Mouse (Mus musculus): ENCODE results near the gene 1700029P11Rik.

Gene 1700029P11Rik

DNA sequence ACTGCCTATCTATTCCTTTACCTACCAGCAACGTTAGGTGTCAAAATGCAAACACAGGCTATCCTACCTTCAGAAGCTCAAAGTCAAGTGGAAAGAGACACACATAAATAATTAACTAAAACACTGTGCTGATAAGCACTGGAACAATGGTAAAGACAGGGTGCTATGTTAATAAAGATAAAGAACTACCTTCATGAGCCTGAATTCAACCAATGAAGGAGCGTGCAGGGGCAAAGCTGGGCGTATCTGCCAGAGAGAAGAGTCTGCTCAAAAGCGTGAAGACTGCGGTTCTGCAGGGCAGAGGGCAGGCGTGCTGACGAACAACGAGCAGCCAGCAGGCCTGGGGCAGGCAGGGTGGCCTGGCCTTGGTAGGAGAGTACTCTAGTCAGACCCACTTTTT, 23.9 kb downstream of the 1700029P11Rik start:
- in situ Hi-C loops (cut with MboI, MseI), result no loop called here

DNA sequence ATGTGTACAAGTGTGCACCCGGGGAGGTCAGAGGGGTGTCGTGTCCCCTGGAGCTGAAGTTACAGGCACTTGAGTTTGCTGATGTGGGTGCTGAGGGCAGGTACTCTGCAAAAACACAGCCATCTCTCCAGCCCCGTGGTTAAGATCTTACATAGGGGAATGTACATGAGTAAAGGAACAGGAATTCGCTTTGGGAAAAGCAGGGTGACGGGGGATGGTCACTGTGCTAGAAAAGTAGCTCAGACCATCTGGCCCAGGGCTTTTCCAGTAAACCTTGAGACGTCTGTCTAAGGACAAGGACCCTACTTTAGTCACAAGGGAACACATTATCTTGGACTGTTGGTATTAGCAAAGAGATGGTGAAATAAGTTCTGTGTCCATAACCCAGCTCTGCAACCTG, 31.6 kb downstream of the 1700029P11Rik start:
- in situ Hi-C loops (cut with MboI, MseI), result no loop called here

DNA sequence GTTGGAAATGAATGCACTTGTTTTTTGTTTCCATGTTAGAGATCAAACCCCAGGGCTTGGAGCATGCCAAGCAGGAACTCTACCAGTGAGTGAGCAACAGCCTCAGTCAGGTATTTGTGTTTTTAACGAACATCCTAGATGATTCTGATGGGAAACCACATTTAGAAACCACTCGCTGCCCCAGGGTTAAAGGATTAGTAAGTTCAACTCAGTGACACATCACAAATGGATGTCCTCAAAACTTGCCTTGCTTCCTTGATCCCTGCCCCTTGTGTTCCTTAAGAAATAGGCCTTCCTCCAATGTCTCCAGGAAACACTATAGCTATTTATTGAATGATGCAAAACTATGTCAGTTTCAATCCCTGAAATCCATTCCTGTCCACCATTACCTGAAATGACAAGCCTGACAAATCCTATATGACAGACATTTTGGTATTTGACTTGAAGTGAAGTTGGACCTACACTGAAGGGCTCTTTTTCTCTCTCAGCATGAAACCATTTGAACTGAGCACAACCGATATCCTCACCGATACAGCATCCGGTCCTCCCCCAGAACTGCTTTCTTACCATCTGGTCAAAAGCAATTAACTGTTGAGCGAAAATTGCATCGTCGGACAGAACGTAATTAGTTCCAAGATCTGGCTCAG, 34.5 kb downstream of the 1700029P11Rik start:
- in situ Hi-C loops (cut with MboI, MseI), result no loop called here

DNA sequence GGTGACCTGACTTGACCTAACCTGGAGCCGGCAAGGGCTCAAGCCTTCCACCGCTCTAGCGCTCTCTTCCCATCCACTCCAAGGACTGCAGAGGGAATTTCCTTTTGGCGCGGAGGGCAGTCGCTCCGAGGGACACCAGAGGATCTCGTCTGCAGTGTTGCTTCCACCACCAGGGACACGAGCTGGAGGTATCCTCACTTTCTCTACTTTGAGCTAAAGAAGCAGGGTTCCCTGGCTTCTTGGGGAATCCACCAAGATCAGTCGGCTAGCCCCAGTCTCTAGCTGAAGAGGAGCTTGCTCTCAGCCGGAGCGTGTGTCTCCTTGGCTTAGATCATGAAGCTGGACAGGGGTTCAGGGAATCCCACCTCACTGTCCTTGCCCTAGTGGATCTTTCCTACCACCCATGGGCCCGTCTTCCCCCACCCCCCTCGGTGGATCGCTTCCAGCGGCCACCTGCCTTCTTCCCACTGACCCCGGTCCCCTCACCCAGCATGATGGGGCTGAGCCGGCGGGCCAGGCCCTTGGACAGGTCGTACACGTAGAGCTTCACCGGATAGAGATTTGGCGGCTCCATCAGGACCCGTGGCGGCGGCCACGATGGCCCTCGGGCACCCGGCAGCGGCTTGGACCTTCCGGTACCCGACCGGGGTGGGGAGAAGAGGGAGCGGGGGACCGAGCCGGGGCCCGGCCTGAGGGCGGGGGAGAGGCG, 35.2 kb downstream of the 1700029P11Rik start:
- in situ Hi-C loops (cut with MboI, MseI), result no loop called here

DNA sequence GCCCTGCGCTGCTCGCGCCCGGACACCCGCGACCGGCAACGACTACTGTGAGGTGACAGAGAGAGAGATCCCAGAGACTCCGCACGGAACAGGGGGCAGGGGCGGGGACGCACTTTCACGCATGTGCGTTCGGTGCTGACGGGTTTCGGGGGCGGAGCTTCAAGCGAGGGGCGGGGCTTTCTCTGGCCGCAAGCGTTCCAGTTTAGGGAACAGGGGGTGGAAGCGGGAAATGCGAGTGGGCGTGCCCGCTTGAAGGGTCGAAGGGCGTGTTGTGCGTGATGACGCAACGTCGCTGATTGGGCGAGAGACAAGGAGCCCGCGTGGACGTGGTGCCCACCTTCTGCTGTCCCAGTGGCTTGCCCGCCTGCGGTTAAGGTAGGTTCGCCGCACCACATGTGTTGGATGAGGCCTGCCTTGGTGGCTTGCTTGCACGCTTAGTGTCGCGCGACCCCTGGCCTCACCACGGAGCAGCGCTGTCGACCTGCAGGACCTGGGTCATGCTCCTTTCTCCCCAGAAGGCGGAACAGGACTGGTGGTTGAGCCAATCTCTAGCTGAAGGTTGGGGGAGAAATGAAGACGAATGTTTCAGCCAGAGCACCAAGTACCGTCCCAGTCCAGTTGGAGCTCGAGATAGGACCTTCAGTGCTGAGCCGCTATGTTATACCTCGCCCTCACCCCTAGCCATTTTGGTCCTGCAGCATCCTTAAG, 35.9 kb downstream of the 1700029P11Rik start:
- in situ Hi-C loops (cut with MboI, MseI), result no loop called here

DNA sequence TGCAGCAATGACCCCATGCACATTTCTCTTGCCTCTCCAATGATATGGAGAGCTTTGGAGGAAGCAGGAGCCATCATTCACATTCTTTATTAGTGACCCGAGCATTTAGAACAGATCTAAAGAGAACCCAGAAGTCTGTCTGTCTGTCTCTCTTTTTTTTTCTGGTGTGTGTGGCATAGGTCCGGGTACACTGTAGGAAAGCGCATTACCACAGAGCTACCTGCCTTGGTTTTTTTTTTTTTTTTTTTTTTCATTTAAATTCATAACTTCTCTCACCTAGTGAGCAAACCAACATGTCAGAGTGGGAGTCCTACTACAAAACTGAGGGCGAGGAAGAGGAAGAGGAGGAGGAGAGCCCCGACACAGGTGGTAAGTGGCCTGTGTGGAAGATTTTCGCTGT, 36.5 kb downstream of the 1700029P11Rik start:
- in situ Hi-C loops (cut with MboI, MseI), result no loop called here

DNA sequence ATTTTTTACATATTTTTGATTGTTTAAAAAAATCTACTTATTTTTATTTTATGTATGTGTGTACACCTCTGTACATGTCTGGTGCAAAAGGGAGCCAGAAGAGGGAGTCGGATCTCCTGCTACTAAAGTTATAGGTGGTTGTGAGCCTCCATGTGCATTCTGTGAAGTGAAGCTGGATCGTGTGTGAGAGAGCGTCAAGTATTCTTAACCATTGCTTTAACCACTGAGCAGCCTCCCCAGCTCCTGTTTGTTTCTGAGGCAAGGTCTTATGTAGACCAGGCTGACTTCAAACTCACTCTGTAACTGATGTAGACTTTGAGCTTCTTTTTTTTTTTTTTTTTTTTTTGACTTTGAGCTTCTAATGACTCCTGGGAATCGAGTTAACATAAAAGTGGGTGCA, 37.1 kb downstream of the 1700029P11Rik start:
- in situ Hi-C loops (cut with MboI, MseI), result no loop called here

DNA sequence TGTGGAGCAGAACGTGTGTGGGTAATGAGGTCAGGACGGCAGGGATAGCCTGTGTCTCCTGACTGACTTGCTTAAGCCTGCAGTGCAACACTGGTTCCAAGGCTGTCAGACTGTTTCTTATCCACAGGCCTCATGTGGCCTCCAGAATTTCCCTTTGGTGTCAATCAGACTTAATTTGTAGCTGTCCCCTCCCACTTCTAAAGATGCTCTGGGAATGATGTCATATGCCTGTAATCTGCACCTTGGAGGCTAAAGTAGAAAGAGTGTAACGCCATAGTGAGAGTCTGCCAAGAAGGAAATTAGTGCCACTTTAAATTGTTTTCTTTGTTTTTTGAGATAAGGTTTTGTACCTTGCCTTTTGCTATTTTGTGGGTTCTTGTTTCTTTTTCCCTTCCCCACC, 38.9 kb downstream of the 1700029P11Rik start:
- in situ Hi-C loops (cut with MboI, MseI), result no loop called here

DNA sequence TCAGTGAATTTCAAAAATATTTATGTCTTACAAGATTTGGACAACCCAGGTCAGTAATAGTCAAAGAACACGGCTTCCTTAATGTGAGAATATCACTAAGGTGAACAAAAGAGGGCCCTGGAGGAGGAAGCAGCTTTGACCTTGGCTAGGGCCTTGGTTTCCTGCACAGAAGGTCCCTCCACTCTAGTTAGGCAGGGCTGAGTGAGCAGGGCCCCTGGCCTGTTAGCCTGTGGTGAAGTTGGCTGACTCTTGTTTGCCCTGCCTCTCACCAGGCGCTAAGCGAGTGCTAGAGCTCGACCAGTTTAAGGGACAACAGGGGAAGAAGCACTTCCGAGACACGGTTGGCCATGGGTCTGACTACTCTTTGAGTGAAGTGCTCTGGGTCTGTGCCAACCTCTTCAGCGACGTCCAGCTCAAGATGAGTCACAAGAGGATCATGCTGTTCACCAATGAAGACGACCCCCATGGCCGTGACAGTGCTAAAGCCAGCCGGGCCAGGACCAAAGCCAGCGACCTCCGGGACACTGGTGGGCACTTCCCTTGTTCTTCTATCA, 42.3 kb downstream of the 1700029P11Rik start:
- in situ Hi-C loops (cut with MboI, MseI), result no loop called here

DNA sequence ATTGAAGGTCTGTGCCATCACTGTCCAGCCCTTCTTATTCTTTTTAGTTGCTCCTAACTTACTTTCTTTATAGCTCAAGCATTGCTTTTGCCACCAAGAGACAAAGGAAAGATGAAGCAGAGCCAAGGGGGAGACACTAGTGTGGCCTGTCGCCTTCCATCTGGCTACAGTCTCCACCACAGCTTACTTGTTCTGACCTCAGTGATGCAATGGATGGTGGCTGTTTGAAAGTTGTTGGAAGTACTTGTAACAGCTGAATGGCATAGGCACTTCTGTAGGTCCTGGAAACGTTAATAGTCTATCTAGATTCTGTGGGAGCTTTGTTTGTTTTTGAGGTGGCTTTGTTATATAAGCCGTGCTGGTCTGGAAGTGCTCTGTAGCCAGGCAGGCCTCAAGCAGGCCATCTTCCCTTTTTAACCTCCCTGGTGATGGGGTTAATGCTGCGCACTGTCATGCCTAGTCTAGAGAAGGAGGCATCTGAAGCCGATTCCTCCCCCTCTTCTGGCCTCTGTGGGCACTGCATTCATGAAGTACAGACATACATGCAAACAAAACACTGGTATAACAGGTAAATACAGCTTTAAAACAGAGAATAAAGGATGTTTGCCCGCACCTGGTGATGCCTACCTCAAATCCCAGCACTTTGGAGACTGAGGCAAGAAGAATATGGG, 43.8 kb downstream of the 1700029P11Rik start:
- in situ Hi-C loops (cut with MboI, MseI), result no loop called here

DNA sequence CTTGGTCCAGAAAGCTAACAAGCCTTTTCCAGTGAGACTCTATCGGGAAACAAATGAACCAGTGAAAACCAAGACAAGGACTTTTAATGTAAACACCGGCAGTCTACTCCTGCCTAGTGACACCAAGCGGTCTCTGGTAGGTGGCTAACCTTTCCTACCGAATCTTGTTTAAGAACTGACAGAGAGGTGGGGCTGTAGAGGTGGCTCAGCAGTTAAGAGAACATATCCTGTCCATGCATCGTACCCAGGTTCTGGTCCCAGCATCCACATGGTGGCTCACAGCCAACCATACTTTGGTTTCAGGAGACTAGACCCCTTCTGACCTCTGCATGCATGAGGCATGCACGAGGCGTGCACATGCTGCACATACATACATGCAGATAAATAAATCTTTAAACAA, 46.9 kb downstream of the 1700029P11Rik start:
- in situ Hi-C loops (cut with MboI, MseI), result no loop called here

DNA sequence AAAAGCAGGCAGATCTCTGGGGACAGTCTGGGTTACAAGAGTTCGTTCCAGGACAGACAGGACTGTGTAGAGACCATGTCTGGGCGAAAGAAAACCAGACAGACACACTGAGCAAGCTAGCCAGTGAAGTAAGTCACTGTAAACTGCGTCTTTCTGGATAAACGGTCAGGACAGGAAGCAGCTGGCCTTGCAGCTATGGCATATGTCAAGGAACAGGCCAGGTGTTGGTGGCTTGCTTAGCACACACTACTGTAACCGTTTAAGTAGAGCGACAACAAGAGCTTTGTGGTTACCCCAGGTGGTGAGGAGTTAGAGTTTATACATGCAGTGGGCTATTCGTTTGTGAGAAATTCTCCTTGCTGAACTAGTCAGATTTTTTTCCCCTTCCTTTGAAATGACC, 47.4 kb downstream of the 1700029P11Rik start:
- in situ Hi-C loops (cut with MboI, MseI), result no loop called here
